Mouse (Mus musculus) G1E (cell line): Measurements from ENCODE around the gene Tia1. TPM values are rescaled to one million over a fixed set of nuclear protein-coding genes. Genes with fewer than 3 reads are reported as not detected.

Source experiments
- ATAC-seq: 2 replicates; pipeline ENCODE4 v1.8.0; 2016; ENCODE audit warnings: mild to moderate bottlenecking; ENCODE audit not compliant: insufficient number of reproducible peaks, poor library complexity, low FRiP score, severe bottlenecking; ENCODE audit errors: extremely low read depth
- DNase-seq: peaks from one replicate; pipeline ENCODE4 v3.0.0; 2012; ENCODE audit warnings: low spot score
- H3K27me3 ChIP-seq: 2 replicates; pipeline ENCODE4 v1.6.1; 2012; ENCODE audit warnings: mild to moderate bottlenecking, low read length, inconsistent platforms; ENCODE audit not compliant: insufficient read depth
- H3K36me3 ChIP-seq: replicated peaks from 2 replicates; pipeline ENCODE3; 2012; ENCODE audit warnings: mild to moderate bottlenecking, inconsistent platforms
- H3K4me1 ChIP-seq: 2 replicates; pipeline ENCODE4 v1.6.1; 2012; ENCODE audit warnings: low read depth, low read length, inconsistent platforms, mixed read lengths; ENCODE audit not compliant: insufficient read depth
- H3K4me3 ChIP-seq: 2 replicates; pipeline ENCODE4 v1.5.1; 2012; ENCODE audit warnings: low read depth, mild to moderate bottlenecking, inconsistent platforms, low read length, moderate library complexity, mixed read lengths
- H3K9me3 ChIP-seq: replicated peaks from 2 replicates; pipeline ENCODE4 v1.6.1; 2012; ENCODE audit warnings: inconsistent platforms
- CTCF ChIP-seq: IDR thresholded peaks from 2 replicates; pipeline ENCODE4 v1.5.1; 2012; ENCODE audit warnings: low read depth, low read length, inconsistent platforms, mixed read lengths
- GATA1 ChIP-seq: IDR thresholded peaks from 2 replicates; pipeline ENCODE4 v1.6.1; 2012; ENCODE audit warnings: borderline replicate concordance, low read length, inconsistent platforms, mixed read lengths
- GATA2 ChIP-seq: IDR thresholded peaks from 2 replicates; pipeline ENCODE4 v1.6.1; 2012; ENCODE audit warnings: low read depth, low read length, inconsistent platforms, borderline replicate concordance
- POLR2AphosphoS5 ChIP-seq: IDR thresholded peaks from 2 replicates; pipeline ENCODE4 v1.6.1; 2012; ENCODE audit warnings: low read depth, low read length, inconsistent platforms; ENCODE audit not compliant: insufficient replicate concordance
- TAL1 ChIP-seq: conservative IDR thresholded peaks from 2 replicates; pipeline ENCODE4 v1.6.1; 2012; ENCODE audit warnings: low read depth, low read length, inconsistent platforms, mixed read lengths
- polyA plus RNA-seq: library from polyadenylated mRNA; stranded (reverse); fragments of >175 nt; gene quantifications from 2 replicates; pipeline ENCODE4 v1.2.3, GENCODE M21; 2012
- total RNA-seq, 2 experiments: library from RNA; stranded (forward) in 1 of 2; stranded (reverse) in 1 of 2; fragments of 200-1000 nt in 1 of 2; fragments of >200 nt in 1 of 2; fragmentation: Nextera tagmentation in 1 of 2; gene quantifications; 2 replicates each; pipeline ENCODE4 v1.2.3; 2014 to 2017

Gene Tia1
- total and polyA plus RNA-seq, 3 experiments: 25.4 to 165 (median 84.0) TPM

GRCm38 (mm10) chr6:86473077-86473476 is 69.1 kb downstream of the Tia1 start:
- Histone ChIP-seq H3K4me3 (peak overlapping the region; percentile 69), H3K9me3 (no peaks in the 10 kb centered on the region), H3K36me3 (peaks cover 51% of the 10 kb centered on the region), H3K27me3 (no peaks in the 10 kb centered on the region), H3K4me1 (peaks cover 39% of the 10 kb centered on the region)
- ATAC-seq (no peak), DNase-seq (peak; percentile 21)
- no peak for TF ChIP-seq TAL1
- TF ChIP-seq CTCF: no peak
- no peak for TF ChIP-seq POLR2AphosphoS5
- no peak for TF ChIP-seq GATA1
- TF ChIP-seq GATA2: no peak

GRCm38 (mm10) chr6:86474072-86474471 is 70.1 kb downstream of the Tia1 start:
- Histone ChIP-seq H3K4me1 (peaks cover 45% of the 10 kb centered on the region), H3K36me3 (peaks cover 43% of the 10 kb centered on the region), H3K9me3 (no peaks in the 10 kb centered on the region), H3K27me3 (no peaks in the 10 kb centered on the region), H3K4me3 (no peak overlapping the region; the same call in 1 of the 2 replicates)
- no peak for ATAC-seq
- no peak for TF ChIP-seq TAL1
- no peak for TF ChIP-seq GATA1
- no peak for TF ChIP-seq POLR2AphosphoS5
- no peak for TF ChIP-seq CTCF
- no peak for TF ChIP-seq GATA2
- DNase-seq: no peak

GRCm38 (mm10) chr6:86474646-86475181 is 70.7 kb downstream of the Tia1 start:
- no peak overlapping the region for H3K4me3 ChIP-seq
- H3K27me3 ChIP-seq: no peaks in the 10 kb centered on the region
- no peak for DNase-seq
- no peak for ATAC-seq
- TF ChIP-seq CTCF (no peak), POLR2AphosphoS5 (no peak), TAL1 (no peak), GATA1 (no peak), GATA2 (no peak)
- no peaks in the 10 kb centered on the region for H3K9me3 ChIP-seq
- H3K4me1 ChIP-seq: peaks cover 50% of the 10 kb centered on the region
- H3K36me3 ChIP-seq: peaks cover 37% of the 10 kb centered on the region

- no peak overlapping the region for H3K4me3 ChIP-seq
- ATAC-seq (no peak), DNase-seq (no peak)
- H3K4me1 ChIP-seq: peaks cover 53% of the 10 kb centered on the region
- TF ChIP-seq GATA2 (no peak), POLR2AphosphoS5 (no peak), TAL1 (no peak), GATA1 (no peak), CTCF (no peak)
- H3K36me3 ChIP-seq: peaks cover 29% of the 10 kb centered on the region
- no peaks in the 10 kb centered on the region for H3K27me3 ChIP-seq
- H3K9me3 ChIP-seq: no peaks in the 10 kb centered on the region
These were observed 71.6 kb downstream of the Tia1 start for GRCm38 (mm10) chr6:86475462-86476167.

- DNase-seq (no peak), ATAC-seq (no peak)
- Histone ChIP-seq H3K9me3 (no peaks in the 10 kb centered on the region), H3K4me3 (no peak overlapping the region), H3K27me3 (no peaks in the 10 kb centered on the region), H3K4me1 (peaks cover 44% of the 10 kb centered on the region), H3K36me3 (peaks cover 26% of the 10 kb centered on the region)
- TF ChIP-seq TAL1: no peak
- TF ChIP-seq POLR2AphosphoS5: no peak
- no peak for TF ChIP-seq GATA2
- no peak for TF ChIP-seq CTCF
- TF ChIP-seq GATA1: no peak
These were observed 72.9 kb downstream of the Tia1 start for GRCm38 (mm10) chr6:86476931-86477330.

- Histone ChIP-seq H3K9me3 (no peaks in the 10 kb centered on the region), H3K36me3 (peaks cover 23% of the 10 kb centered on the region), H3K4me1 (peaks cover 26% of the 10 kb centered on the region), H3K4me3 (no peak overlapping the region), H3K27me3 (no peaks in the 10 kb centered on the region)
- no peak for DNase-seq
- no peak for ATAC-seq
- TF ChIP-seq TAL1 (no peak), GATA1 (no peak), GATA2 (no peak), POLR2AphosphoS5 (no peak), CTCF (no peak)
These were observed 75.3 kb downstream of the Tia1 start for GRCm38 (mm10) chr6:86479311-86479710.
